Mouse (Mus musculus) mouse trophoblast stem cell (cell line): ENCODE measurements around the gene Sec14l1.

ENCODE experiments used
- in situ Hi-C, 2 experiments: fragments of 300-500 bp; cut with MseI, MboI; formaldehyde crosslinking; loops; 2 replicates in 1 of 2; 3 replicates in 1 of 2; pipeline ENCODE4 v1.15.1; 2025

The Sec14l1 gene

DNA sequence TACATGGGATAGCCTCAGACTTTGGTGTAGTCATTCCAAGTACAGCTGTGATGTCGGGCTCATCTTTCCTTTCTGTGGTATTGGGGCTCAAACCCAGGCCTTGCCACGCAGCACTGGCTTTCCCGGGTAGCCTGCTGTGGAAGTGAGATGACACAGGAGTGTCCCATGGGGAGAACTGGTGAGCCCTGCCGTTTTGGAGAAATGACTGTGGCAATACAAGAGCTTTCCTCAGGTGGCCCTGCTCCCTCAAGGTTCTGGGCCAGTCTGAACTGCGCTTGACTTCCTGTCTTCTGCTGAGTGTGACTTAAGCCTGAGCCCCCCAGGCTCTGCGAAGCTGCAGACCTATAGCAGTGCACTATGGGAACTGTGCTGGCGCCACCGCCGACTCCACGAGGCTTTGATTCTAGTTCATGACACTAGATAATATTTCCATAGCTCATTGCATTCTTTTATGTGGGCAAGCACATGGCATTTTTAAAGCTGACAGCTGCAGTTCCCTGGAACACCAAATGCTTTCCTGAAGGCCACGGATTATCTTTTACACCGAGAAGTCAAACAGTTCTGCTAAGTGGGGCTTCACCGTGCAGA lies 12.4 kb downstream of the Sec14l1 start:
- in situ Hi-C loops, result no loop called here

DNA sequence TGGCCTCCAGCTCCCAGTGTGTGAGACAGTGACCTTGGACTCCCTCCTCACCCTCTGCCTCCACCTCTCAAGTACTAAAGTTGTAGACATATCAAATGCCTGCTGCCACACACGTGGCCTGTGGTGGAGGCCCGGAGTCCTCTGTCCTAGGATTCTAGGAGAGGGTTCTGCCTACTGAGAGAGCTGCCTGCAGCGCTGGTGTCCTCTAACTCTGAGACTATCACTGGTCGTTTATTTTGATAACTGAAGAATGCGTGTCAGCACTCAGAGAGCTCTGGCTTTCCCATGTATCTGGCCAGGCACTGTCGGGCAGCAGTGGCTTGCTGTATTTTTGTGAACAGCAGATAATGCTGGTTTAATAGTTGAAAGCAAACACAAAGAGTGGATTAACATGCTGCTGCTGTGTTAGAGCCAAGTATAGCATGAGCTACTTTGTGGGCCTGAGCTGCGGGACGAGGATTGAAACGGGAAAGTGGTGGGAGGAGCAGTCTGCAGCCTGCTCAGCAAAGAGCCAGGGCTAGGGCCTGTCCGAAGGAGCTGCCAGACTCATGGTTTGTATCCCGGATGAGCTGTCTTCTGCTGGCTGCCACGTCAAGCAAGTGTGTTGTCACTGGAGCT lies 13.1 kb downstream of the Sec14l1 start:
- in situ Hi-C loops, result no loop called here

DNA sequence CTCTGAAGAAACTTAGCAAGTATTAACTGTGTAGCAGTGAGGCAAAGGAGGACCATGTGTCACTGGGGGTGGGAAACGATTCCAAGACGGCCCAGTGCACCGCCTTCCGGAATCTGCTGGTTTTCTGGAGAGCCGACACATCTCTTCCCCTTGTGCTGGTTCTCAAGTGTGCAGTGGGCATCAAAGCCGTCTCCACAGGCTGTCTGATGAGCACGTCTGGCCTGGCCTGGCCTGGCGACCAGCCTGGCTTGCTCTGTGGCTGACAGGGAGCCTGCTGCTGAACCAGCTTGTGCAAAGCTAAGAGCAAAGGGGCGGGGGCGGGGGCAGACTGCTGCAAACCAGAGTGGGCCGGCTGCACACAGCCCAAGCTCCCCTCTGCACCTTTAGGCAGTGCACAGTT lies 14.5 kb downstream of the Sec14l1 start:
- in situ Hi-C loops, result no loop called here

DNA sequence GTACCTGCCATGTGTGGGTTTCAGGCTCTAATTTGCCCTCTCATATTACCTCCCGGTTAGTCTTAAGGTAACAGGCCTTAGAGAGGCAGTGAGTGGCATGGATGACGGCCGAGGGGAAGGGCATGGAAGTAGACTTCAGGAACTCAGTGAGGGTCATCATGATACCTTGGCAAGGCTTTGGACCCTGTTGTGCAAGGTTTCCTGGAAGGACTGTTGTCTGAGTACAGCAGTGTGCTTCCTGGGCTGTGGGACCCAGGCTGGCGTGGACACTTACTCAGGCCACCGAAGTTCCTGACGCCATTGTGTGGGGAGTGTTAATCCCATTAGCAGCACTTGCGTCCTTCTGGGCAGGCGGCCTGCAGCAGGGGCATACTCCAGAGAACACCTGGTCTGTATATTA lies 15.1 kb downstream of the Sec14l1 start:
- in situ Hi-C loops, result no loop called here

DNA sequence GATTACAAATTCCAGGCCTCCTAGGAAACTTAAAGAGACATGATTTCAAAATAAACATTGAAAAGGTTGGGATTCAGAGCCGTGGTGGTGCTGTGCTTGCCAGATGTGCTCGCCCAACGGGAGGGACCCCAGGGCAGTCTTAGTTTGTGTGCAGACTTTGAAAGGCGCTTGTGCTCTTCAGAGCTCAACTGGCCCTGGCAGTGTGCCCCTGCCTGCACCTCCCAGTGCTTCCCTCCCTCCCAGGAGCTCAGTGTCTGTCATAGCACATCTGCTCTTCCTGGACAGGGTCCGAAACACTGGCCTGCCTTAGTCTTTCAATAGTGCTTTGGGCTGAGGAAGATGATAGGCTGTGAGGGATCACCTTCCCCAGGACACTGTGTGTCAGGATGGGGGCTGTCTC lies 15.9 kb downstream of the Sec14l1 start:
- in situ Hi-C loops, result no loop called here

DNA sequence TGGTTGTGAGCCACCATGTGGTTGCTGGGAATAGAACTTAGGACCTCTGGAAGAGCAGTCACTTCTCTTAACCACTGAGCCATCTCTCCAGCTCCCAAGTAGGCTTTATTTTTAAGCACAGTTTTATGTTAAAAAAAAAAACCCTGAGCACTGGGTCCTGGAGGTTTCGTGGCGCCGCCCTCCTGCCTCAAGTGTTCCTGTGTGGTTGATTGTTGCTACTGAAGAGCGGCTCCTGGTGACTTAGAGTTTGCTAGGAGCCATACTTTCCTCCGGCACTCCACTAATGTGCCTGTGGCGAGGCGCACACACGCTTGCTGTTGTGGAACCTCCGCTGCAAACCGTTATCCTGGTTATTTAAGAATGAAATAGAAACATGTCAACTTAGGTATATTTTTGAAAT lies 16.5 kb downstream of the Sec14l1 start:
- in situ Hi-C loops, result no loop called here

DNA sequence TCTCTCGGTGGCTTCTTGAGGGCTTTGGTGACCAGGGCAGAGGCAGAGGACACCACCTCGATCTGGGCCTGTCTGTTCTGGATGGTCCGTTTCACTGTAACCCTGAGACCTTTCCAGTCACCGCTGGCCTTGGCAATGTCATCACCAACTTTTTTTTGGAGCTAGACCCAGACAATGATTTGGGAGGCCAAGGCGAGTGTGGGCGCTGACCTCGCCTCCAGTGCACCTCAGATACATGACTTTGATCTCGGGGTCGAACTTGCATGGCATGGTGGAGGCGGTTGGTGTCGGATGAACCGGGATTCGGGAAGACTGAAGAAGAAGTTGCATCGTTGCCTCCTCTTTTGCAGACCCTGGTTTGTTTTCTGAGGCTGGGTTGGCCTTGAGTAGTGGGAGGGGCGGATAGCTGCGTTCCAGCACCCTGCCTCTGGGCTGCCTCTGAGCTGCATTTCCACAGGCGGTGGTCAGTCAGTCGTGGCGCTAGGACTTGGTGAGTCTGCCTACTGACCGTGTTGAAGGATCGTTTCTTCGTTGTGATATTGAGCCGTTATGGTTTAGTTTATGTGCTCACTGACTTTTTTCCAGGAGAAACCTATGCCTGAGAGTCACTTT lies 19.9 kb downstream of the Sec14l1 start:
- in situ Hi-C loops, result no loop called here

DNA sequence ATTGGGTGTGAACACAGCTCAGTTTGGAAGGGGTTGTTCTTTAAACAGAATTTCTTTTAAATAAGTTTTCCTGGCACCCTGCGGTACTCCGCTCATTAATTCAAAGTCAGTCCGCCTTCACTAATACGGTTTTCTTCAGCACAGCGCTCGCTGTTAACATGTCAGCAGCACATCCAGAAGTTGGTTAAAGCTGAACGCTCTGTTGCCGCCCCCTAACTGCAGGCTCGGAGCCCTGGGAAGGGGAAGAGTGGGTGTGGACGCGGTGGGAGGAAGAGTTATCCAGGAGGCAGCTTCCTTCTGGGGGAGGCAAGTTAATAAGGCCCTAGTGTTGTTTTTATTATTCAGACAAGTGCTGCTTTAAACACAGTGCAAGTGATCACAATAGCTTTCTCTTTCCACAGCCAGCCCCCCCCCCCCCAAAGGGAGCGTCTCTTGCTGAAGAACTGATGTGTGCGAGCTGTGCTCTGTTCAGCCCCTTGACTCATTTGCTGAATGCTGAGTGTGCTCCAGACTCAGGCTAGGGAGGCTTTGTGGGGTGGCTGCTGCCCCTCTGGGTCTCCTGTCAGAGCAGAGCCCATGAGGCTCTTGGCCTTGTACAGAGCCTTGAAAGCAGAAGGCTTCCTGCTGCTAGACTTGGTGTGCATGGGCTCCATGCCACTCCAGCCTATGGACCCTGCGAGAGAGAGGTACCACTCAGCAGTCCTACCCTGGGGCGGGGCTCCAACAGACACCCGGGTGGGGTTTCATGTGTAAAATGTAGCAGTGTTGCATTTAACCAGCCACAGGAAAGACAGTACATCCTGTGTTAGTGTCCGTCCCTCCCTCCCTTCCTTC lies 20.7 kb downstream of the Sec14l1 start:
- in situ Hi-C loops, result no loop called here

DNA sequence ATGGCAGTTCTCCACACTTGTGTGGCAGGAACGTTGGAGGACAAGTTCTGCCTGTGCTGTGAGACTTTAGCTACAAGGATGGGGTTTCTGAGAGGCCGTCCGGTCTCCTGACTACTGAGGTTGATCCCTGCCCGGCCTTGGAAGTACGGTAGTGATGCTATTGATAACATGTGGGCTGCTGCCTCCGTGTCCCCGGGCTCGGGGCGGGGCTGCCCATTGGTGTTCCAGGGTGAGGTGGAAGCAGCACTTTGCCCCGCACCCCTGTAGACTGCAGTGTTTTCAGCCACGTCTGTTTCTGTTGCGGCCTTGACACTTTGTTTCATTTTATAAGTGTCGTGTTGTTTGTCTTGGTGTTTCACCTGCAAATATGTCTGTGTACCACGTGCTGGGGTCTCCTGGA lies 21.9 kb downstream of the Sec14l1 start:
- in situ Hi-C loops, result no loop called here

DNA sequence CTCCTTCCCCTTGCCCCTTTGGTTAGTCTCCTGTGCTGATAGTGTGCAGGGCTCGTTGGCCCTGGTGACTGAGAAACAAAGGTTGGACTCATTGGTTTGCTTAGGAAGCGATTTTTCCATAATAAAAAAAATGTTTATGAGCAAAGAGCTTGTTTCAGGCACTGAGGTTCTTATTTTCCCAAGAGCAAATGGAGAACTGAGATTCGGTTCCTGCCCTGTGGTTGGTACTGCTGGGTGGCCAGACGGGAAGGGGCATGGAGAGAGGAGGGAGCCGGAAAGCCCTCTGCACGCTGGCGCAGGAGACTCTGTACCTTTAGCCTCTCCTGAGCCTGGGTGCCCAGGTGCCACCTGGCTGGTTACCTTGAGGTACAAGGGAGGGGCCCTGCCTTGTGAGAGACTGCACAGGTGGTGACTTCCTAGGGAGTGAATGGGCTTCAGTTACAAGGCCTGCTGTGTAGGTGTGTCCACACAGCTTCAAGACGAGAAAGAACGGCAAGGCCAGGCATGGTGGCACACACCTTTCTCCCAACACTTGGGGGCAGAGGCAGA lies 23.3 kb downstream of the Sec14l1 start:
- in situ Hi-C loops, result no loop called here

DNA sequence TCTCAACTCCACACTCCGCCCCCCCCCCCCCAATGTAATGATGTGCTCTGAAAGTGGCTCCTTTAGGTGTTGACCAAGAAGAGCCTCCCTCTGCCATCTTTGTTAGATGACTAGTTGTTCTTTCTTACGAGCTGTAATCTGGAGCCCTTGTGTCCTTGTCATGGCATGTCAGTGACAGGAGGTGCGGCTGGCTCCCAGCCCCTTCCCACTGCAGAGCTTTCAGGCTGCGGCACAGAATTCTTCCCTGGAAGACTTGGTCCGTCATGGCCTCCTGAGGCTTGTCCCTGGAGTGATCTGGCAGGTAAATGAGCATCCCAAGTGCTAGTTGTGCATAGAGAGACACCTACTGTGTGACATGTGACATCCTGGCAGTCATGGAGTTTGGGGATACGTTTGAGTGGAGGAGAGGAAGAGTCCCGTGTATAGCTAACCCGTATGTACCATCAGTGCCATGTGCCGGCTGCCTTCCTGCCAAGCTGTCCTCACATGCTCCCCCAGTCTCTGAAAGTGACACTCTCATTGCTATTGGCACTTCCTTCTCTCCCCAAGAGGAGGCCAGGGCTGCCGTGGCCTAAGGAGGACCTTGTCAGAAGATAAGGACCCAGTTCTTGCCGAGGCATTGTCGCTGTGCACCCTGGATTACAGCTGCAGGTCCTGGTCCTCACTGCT lies 24.0 kb downstream of the Sec14l1 start:
- in situ Hi-C loops, result no loop called here

DNA sequence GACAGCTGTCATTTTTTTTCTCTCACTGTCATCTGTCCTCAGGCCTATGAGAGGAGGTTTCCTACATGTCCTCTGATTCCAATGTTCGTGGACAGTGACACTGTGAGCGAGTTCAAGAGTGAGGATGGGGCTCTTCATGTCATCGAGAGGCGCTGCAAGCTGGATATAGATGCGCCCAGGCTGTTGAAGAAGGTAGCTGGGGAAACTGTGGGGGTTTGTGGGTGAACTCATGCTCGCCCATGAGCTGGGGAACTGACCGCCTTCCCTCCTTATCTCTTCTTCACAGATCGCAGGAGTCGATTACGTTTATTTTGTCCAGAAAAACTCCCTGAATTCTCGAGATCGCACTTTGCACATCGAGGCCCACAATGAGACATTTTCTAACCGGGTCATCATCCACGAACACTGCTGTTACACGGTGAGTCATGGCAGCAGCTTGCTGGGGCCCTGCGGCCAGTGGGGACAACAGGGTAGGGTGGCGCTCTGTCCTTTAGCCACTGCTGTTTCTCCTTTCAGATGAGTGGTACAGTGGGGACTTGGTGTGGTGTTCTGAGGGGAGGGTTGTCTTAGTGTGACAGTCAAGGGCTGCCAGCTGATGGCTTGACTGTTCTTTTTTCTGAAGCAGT lies 26.5 kb downstream of the Sec14l1 start:
- in situ Hi-C loops, result no loop called here

DNA sequence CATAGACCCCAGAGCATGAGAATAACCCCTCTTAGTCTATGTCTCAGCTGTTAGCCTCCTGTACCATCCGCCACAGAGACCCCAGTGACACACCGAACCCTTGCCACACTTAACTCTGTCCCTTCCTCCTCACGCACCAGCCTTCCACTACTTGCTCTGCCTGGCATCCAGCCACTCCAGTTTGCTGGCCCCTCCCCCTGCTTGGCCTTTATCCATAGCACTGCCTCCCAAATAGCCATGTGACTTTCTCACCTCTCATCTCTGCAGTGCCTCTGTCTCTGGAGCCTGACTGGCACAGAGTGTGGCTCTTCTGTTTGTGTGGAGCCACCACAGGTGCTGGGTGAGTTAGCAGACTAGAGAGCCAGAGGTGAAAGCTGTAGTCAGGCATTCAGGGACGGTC lies 27.5 kb downstream of the Sec14l1 start:
- in situ Hi-C loops, result no loop called here

DNA sequence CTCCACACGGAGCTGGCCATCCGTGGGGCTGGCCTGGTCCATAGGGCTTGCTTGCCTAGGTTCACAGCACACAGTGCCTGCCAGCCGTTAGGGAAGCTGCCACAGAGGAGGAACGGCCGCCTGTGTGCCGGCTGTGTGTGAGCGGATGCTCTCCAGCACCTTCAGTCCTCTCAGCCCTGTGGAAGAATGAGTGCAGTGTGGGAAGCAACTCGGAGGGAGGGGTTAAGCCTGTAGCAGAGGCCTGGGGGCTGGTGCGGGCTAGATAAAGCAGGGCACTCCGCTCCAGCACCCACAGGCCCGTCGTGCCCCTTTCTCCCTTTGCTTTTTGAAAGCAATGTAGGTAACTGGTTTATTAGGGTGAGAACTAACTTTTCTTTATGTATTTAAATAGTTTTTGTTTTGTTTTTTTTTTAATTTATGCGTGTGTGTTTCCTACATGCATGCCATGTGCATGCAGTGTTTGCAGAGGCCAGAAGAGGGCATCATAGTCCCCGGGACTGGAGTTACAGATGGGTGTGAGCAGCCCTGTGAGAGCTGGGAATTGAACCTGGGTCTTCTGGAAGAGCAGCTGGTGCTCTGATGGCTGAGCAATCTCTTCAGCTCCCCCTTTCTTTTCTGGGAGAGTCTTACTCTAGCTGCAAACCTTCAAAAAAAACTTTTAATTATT lies 30.6 kb downstream of the Sec14l1 start:
- in situ Hi-C loops, result no loop called here

DNA sequence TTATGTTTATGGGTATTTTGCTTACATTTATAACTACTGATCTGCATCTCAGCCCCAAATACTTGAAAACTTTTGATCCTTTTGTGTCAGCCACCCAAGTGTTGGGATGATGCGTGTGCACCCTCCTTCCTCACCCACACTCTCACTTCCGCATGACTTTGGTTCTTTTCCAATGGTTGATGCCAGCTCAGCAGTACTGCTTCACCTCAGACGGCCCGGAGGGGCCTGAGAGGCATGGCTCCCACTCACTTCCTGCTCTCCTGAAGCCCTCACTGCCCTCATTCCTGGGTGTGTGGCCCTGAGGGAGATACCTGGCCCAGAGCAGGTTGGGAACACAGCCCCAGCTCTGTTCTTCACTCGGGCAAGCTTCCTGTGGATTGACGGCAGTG lies 31.1 kb downstream of the Sec14l1 start:
- in situ Hi-C loops, result no loop called here

DNA sequence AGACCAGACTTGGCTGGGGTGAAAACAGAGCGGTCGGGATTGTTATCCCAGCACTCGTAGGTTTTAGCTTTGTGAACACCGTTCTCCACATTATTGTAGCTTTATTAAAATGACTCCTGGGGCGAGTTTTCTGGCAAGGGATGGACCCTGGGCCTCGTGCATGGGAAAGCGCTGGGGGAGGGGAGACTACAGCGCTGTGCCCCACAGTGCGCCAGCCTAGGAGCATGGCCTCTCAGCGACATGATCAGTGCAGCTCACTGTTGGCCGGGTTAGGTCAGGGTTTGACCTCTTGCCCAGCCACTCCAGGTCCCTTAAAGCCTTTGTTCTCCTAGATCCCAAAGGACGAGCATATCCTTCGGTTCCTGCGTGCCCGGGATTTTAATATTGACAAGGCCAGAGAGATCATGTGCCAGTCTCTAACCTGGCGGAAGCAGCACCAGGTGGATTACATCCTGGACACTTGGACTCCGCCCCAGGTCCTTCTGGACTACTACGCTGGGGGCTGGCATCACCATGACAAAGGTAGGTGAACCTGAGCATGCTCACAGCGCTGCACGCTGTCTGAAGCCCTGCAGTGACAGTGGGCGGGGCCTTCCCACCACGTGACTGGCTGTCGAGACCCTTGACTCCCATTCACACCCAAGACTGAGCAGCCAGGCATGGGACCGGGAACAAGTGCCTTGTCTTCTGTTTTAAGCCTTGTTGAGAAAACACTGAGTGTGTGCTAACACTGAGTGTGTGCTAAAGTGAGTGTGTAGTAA lies 32.0 kb downstream of the Sec14l1 start:
- in situ Hi-C loops, result no loop called here

DNA sequence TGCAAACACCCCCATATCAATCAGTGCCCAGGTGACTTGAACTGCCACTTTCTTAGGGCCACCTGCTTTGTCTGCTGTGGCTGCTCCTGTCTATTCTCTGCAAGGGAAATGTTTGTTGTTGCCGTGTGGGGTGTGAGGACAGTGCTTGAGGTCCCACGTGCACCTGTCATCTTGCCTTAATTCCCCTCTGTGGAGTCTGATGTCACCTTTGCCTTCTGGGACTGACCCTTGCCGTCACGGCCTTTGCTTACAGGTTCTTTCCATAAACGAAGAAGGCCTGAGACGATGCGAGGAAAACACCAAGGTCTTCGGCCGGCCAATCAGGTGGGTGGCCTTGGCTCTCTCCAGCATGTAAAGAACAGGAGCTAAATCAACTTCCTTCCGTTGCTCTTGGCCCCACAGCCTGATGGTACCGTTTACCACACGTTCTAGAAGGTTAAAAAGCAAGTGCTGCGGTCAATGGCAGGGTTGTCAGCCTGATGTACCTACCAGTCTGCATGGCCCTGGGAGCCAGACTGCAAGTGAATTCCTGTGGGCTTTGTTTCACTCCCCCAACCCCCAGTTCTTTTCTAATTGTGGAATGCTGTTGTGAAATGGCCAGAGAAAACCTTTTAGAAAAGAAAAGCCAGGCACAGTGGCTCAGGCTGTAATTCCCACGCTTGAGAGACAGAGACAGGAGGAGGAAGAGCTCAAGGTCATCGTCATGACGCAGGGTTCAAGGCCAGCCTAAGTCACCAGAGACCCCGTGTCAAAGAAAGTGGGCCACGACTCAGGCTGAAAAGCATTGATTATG lies 34.1 kb downstream of the Sec14l1 start:
- in situ Hi-C loops, result no loop called here

DNA sequence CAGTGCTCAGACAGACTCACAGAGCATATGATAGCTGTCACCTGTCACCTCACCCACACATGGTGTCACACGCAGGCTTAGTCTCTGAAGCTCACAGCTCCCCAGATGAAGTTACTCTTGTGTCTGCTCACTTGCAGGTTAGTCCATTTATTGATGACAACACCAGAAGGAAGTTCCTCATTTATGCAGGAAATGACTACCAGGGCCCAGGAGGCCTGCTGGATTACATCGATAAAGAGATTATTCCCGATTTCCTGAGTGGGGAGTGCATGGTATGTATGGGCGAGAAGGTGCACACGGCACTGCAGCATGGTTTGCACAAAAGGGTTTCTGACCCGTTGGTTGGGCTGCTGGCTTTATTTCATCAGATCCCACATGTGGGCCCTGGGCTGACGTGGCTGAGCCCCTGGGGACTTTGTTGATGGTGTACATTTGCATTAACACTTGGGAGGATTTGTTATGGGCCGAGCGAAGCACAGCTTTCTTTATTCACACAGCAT lies 35.5 kb downstream of the Sec14l1 start:
- in situ Hi-C loops, result no loop called here

DNA sequence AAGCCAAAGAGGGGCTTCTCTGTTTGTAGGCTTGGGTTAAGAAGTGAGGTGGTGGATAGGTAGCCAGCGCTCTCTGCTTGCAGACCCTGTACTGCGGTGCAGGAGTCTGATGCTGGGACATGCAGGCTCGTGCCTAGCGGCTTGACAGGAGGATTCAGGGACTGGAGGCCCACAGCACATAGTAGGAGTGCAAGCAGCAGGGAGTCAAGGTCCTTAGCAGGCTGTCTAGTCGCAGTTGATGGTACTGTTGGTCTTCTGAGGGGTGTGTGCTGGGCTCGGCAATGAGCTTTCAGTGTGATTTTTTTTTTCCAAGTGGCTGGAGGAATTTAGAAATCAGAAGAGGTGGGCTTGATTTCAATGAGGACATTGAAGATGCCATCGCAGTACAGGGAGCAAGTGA lies 36.5 kb downstream of the Sec14l1 start:
- in situ Hi-C loops, result no loop called here
